In genomic region chr7:125552851-125553555, GRCm38 (mm10) we compare ENCODE assay signal across 8 mouse cellular contexts. TPM values are rescaled to one million over a fixed set of nuclear protein-coding genes. Genes with fewer than 3 reads are reported as not detected.
DNase-seq lines count a peak whose midpoint lies in the region; ATAC-seq and TF ChIP-seq lines count a peak whose summit lies in the region.

No protein-coding gene starts in this region.

- H3K27ac ChIP-seq in left cerebral cortex, adult 2 months, result no peak overlapping the region; the same call in 1 of the 2 replicates
- no peak overlapping the region for H3K27ac ChIP-seq in embryonic facial prominence, embryonic 14.5 days (replicated peaks; ENCODE audit: low read depth, low read length)
- H3K27ac ChIP-seq in hindbrain, postnatal 0 days, result no peak overlapping the region

- intact Hi-C loops in left cerebral cortex, adult 2 months (cut with DNase I), result loop anchor here (5.0 kb wide), 1 partner anchor 61 kb away; the partner anchor contains the start of gene Nsmce1
- intact Hi-C loops in left cerebral cortex, postnatal 36 days (cut with DNase I), result loop anchor here (5.0 kb wide), 1 partner anchor 61 kb away; the partner anchor contains the start of gene Nsmce1

- WGBS in embryonic facial prominence, embryonic 14.5 days, result 72% methylated on average over 11 of the region's 11 CpGs
- WGBS in hindbrain, postnatal 0 days, result 79% methylated on average over 11 of the region's 11 CpGs

- H3K4me2 ChIP-seq in embryonic facial prominence, embryonic 14.5 days (ENCODE audit: low read depth, low read length), result peak overlapping the region; percentile 93
- peak overlapping the region; percentile 99 for H3K4me2 ChIP-seq in hindbrain, postnatal 0 days (ENCODE audit: low read depth, low read length)

- no peak for ATAC-seq in embryonic facial prominence, embryonic 14.5 days (ENCODE audit: low read depth)
- ATAC-seq in hindbrain, postnatal 0 days, result no peak

- H3K4me3 ChIP-seq in left cerebral cortex, adult 2 months, result peak overlapping the region; percentile 62
- H3K4me3 ChIP-seq in embryonic facial prominence, embryonic 14.5 days (ENCODE audit: low read depth, low read length), result peak overlapping the region; percentile 62
- peak overlapping the region; percentile 55 for H3K4me3 ChIP-seq in hindbrain, postnatal 0 days (ENCODE audit: low read length)

- peaks cover 13% of the 10 kb centered on the region for H3K4me1 ChIP-seq in embryonic facial prominence, embryonic 14.5 days (ENCODE audit: control insufficient read depth, insufficient read depth, low read length)
- peaks cover 22% of the 10 kb centered on the region for H3K4me1 ChIP-seq in hindbrain, postnatal 0 days (ENCODE audit: insufficient read depth, low read length)

- no peak for TF ChIP-seq CTCF in left cerebral cortex, adult 2 months (IDR thresholded peaks at IDR 0.05)
- TF ChIP-seq CTCF in hindbrain, postnatal 0 days (IDR thresholded peaks at IDR 0.05; ENCODE audit: low read depth), result no peak

- DNase-seq in left cerebral cortex, adult 2 months (ENCODE audit: extremely low spot score in 1 of 2, low spot score in 2 of 2), result no peak
- DNase-seq in left cerebral cortex, postnatal 36 days (ENCODE audit: low spot score in 2 of 2), result no peak
- DNase-seq in embryonic facial prominence, embryonic 14.5 days (ENCODE audit: low spot score), result no peak
- no peak for DNase-seq in hindbrain, postnatal 0 days (ENCODE audit: low spot score)
- DNase-seq in naive thymus-derived CD4-positive, alpha-beta T cell, adult 2 months (ENCODE audit: low read depth), result peak; percentile 44
- DNase-seq in urinary bladder, postnatal 25 days (ENCODE audit: low spot score), result no peak
- no peak for DNase-seq in urinary bladder, postnatal 10 days (ENCODE audit: low spot score)
- no peak for DNase-seq in urinary bladder, postnatal 14 days (ENCODE audit: low spot score)

- H3K27me3 ChIP-seq in embryonic facial prominence, embryonic 14.5 days (replicated peaks; ENCODE audit: control insufficient read depth, insufficient read depth, low read length), result no peaks in the 10 kb centered on the region
- H3K27me3 ChIP-seq in hindbrain, postnatal 0 days (ENCODE audit: insufficient read depth, low read length), result no peaks in the 10 kb centered on the region

- H3K9ac ChIP-seq in embryonic facial prominence, embryonic 14.5 days (ENCODE audit: low read depth, low read length), result peak overlapping the region; percentile 79
- peak overlapping the region; percentile 63; the same call in 1 of the 2 replicates for H3K9ac ChIP-seq in hindbrain, postnatal 0 days (replicated peaks; ENCODE audit: low read length)

- no peaks in the 10 kb centered on the region for H3K36me3 ChIP-seq in embryonic facial prominence, embryonic 14.5 days (ENCODE audit: control insufficient read depth, insufficient read depth, low read length)
- H3K36me3 ChIP-seq in hindbrain, postnatal 0 days (ENCODE audit: insufficient read depth, low read length), result no peaks in the 10 kb centered on the region

- H3K9me3 ChIP-seq in embryonic facial prominence, embryonic 14.5 days (ENCODE audit: control insufficient read depth, low read length), result no peaks in the 10 kb centered on the region
- no peaks in the 10 kb centered on the region for H3K9me3 ChIP-seq in hindbrain, postnatal 0 days (ENCODE audit: low read length)

RNA-seq across cellular contexts. Expression of gene Il4ra, which starts 1.1 kb away (rescaled TPM):
- total RNA-seq in left cerebral cortex, adult 2 months (2021), result 1 to 10 TPM; 7.3 to 9.6 TPM
- total RNA-seq in left cerebral cortex, postnatal 36 days (2021), result 1 to 10 TPM; 5.7 to 5.9 TPM
- polyA plus RNA-seq in embryonic facial prominence, embryonic 14.5 days (2014; fragmentation: Nextera tagmentation; extraction: Ambion mirVana), result 10.2 and 11.4 TPM in 2 replicates
- total RNA-seq in hindbrain, postnatal 0 days (2014; rRNA removed), result 13.3 and 14.3 TPM in 2 replicates
- 4.5 and 5.0 TPM in 2 replicates for polyA plus RNA-seq in hindbrain, postnatal 0 days (2015; fragmentation: Nextera tagmentation; extraction: Ambion mirVana)

RNA-seq across cellular contexts. Expression of gene Il21r, which starts 50.2 kb away (rescaled TPM):
- total RNA-seq in left cerebral cortex, adult 2 months (2021), result 1 to 10 TPM; 1.2 to 1.4 TPM
- 1 to 10 TPM; 1.5 to 1.6 TPM for total RNA-seq in left cerebral cortex, postnatal 36 days (2021)
- 0.26 and 0.46 TPM in 2 replicates for polyA plus RNA-seq in embryonic facial prominence, embryonic 14.5 days (2014; fragmentation: Nextera tagmentation; extraction: Ambion mirVana)
- 0.52 TPM in 1 of 2 replicates, not detected in the other for total RNA-seq in hindbrain, postnatal 0 days (2014; rRNA removed)
- polyA plus RNA-seq in hindbrain, postnatal 0 days (2015; fragmentation: Nextera tagmentation; extraction: Ambion mirVana), result 0.29 and 0.40 TPM in 2 replicates
